Mouse (Mus musculus) right cerebral cortex, postnatal 25 days (tissue): ENCODE results near the gene Ngp.
"Not testable (repeated sequence)": the region's sequence is repeated elsewhere in the genome, so short reads cannot be mapped to it uniquely, and the experiment has no call there.

Experiments used
- DNase-seq: peaks from one replicate; pipeline ENCODE4 v3.0.0; 2022

The Ngp gene

GRCm38 (mm10) chr9:110419511-110420112 is at the start of gene Ngp:
TSS of gene Ngp (plus strand) at chr9:110419747.
- DNase-seq: no peak

- DNase-seq: no peak
Observed at GRCm38 (mm10) chr9:110369860-110370259, 49.7 kb upstream of the Ngp start.

- no peak for DNase-seq
Observed at GRCm38 (mm10) chr9:110373871-110374270, 45.7 kb upstream of the Ngp start.

- DNase-seq: no peak
Observed at GRCm38 (mm10) chr9:110375668-110376067, 43.9 kb upstream of the Ngp start.

GRCm38 (mm10) chr9:110377655-110378054 is 41.9 kb upstream of the Ngp start:
- DNase-seq: not testable (repeated sequence)

GRCm38 (mm10) chr9:110379361-110379760 is 40.2 kb upstream of the Ngp start:
- no peak for DNase-seq

GRCm38 (mm10) chr9:110380662-110381061 is 38.9 kb upstream of the Ngp start:
- DNase-seq: no peak

GRCm38 (mm10) chr9:110381292-110381691 is 38.3 kb upstream of the Ngp start:
- DNase-seq: no peak

- no peak for DNase-seq
Observed at GRCm38 (mm10) chr9:110384369-110384929, 35.1 kb upstream of the Ngp start.

GRCm38 (mm10) chr9:110388011-110388410 is 31.5 kb upstream of the Ngp start:
- DNase-seq: no peak

GRCm38 (mm10) chr9:110390843-110391242 is 28.7 kb upstream of the Ngp start:
- DNase-seq: no peak

GRCm38 (mm10) chr9:110393295-110393694 is 26.3 kb upstream of the Ngp start:
- DNase-seq: no peak

- no peak for DNase-seq
Observed at GRCm38 (mm10) chr9:110400650-110401049, 18.9 kb upstream of the Ngp start.

GRCm38 (mm10) chr9:110402731-110403130 is 16.8 kb upstream of the Ngp start:
- no peak for DNase-seq

GRCm38 (mm10) chr9:110403240-110403639 is 16.3 kb upstream of the Ngp start:
- not testable (repeated sequence) for DNase-seq

- DNase-seq: no peak
Observed at GRCm38 (mm10) chr9:110407311-110408098, 12.0 kb upstream of the Ngp start.

GRCm38 (mm10) chr9:110408099-110408773 is 11.3 kb upstream of the Ngp start, which contains the start of gene Ptpn23:
TSS of gene Ptpn23 (minus strand) at chr9:110408213.
- DNase-seq: peak; percentile 95

GRCm38 (mm10) chr9:110410908-110411887 is 8.3 kb upstream of the Ngp start:
- DNase-seq: peak; percentile 61

- no peak for DNase-seq
Observed at GRCm38 (mm10) chr9:110412926-110413325, 6.6 kb upstream of the Ngp start.

GRCm38 (mm10) chr9:110413785-110414184 is 5.8 kb upstream of the Ngp start:
- no peak for DNase-seq

- DNase-seq: peak; percentile 23
Observed at GRCm38 (mm10) chr9:110431241-110431640, 11.7 kb downstream of the Ngp start.

GRCm38 (mm10) chr9:110433045-110433444 is 13.5 kb downstream of the Ngp start:
- DNase-seq: no peak
